Mouse (Mus musculus): Measurements from ENCODE around the gene Hoxa10.

Gene Hoxa10

GRCm38 (mm10) chr6:52240389-52241000 lies at the start of gene Hoxa10:
Hoxa10 (minus strand) TSS chr6:52240854.
- DNase-seq = no peak

GRCm38 (mm10) chr6:52290186-52290585 lies 49.5 kb upstream of the Hoxa10 start:
- no peak for DNase-seq

- DNase-seq = no peak
Measured at GRCm38 (mm10) chr6:52283896-52284295, 43.2 kb upstream of the Hoxa10 start.

GRCm38 (mm10) chr6:52281084-52281483 lies 40.4 kb upstream of the Hoxa10 start:
- no peak for DNase-seq

GRCm38 (mm10) chr6:52276920-52277319 lies 36.3 kb upstream of the Hoxa10 start:
- no peak for DNase-seq

GRCm38 (mm10) chr6:52276382-52276781 lies 35.7 kb upstream of the Hoxa10 start:
- no peak for DNase-seq

GRCm38 (mm10) chr6:52275563-52276280 lies 35.1 kb upstream of the Hoxa10 start:
- DNase-seq = no peak

GRCm38 (mm10) chr6:52274576-52274975 lies 33.9 kb upstream of the Hoxa10 start:
- DNase-seq = no peak

- no peak for DNase-seq
Measured at GRCm38 (mm10) chr6:52273656-52274280, 33.1 kb upstream of the Hoxa10 start.

- no peak for DNase-seq
Measured at GRCm38 (mm10) chr6:52272766-52273655, 32.4 kb upstream of the Hoxa10 start.

- no peak for DNase-seq
Measured at GRCm38 (mm10) chr6:52270494-52271480, 30.1 kb upstream of the Hoxa10 start.

- DNase-seq = no peak
Measured at GRCm38 (mm10) chr6:52268756-52269155, 28.1 kb upstream of the Hoxa10 start.

- DNase-seq = no peak
Measured at GRCm38 (mm10) chr6:52268341-52268740, 27.7 kb upstream of the Hoxa10 start.

GRCm38 (mm10) chr6:52267691-52268090 lies 27.0 kb upstream of the Hoxa10 start:
- no peak for DNase-seq

GRCm38 (mm10) chr6:52267221-52267620 lies 26.6 kb upstream of the Hoxa10 start:
- DNase-seq = no peak

- no peak for DNase-seq
Measured at GRCm38 (mm10) chr6:52266666-52266985, 26.0 kb upstream of the Hoxa10 start.

- DNase-seq = no peak
Measured at GRCm38 (mm10) chr6:52265913-52266665, 25.4 kb upstream of the Hoxa10 start.

GRCm38 (mm10) chr6:52265306-52265912 lies 24.8 kb upstream of the Hoxa10 start:
- no peak for DNase-seq

- no peak for DNase-seq
Measured at GRCm38 (mm10) chr6:52264106-52264790, 23.6 kb upstream of the Hoxa10 start.

GRCm38 (mm10) chr6:52263321-52263585 lies 22.6 kb upstream of the Hoxa10 start:
- DNase-seq = no peak
